Mouse (Mus musculus): ENCODE results near the gene Cyp4a10. TPM values are rescaled to one million over a fixed set of nuclear protein-coding genes. Genes with fewer than 3 reads are reported as not detected.

Gene Cyp4a10
- polyA plus RNA-seq, 2 experiments from 2014 or later = not detected

Other genes starting within 250 kb of the Cyp4a10 start
- not detected for gene Cyp4a12a, start 219.2 kb upstream of the Cyp4a10 start, polyA plus RNA-seq (2017; shearing (Covaris generic))
- gene Cyp4a12b, start 106.6 kb upstream of the Cyp4a10 start, polyA plus RNA-seq (2017; shearing (Covaris generic)) = not detected
- not detected for gene Cyp4a30b, start 65.7 kb upstream of the Cyp4a10 start, polyA plus RNA-seq (2017; shearing (Covaris generic))
- gene Cyp4a14, start 22.1 kb upstream of the Cyp4a10 start, polyA plus RNA-seq (2017; shearing (Covaris generic)) = not detected
- not detected for gene Cyp4a31, start 45.4 kb downstream of the Cyp4a10 start, polyA plus RNA-seq (2017; shearing (Covaris generic))
- gene Cyp4a32, start 82.7 kb downstream of the Cyp4a10 start, polyA plus RNA-seq (2017; shearing (Covaris generic)) = not detected
- gene Cyp4b1, start 129.5 kb downstream of the Cyp4a10 start, polyA plus RNA-seq (2017; shearing (Covaris generic)) = not detected
- 10 to 100 TPM; 43.4 TPM for gene Efcab14, start 219.5 kb downstream of the Cyp4a10 start, polyA plus RNA-seq (2017; shearing (Covaris generic))

Measured in activated CD4-positive, CD25-positive, alpha-beta regulatory T cell, adult 4 months (primary cell).